Mouse (Mus musculus): ENCODE measurements around the gene Greb1.

Gene Greb1

DNA sequence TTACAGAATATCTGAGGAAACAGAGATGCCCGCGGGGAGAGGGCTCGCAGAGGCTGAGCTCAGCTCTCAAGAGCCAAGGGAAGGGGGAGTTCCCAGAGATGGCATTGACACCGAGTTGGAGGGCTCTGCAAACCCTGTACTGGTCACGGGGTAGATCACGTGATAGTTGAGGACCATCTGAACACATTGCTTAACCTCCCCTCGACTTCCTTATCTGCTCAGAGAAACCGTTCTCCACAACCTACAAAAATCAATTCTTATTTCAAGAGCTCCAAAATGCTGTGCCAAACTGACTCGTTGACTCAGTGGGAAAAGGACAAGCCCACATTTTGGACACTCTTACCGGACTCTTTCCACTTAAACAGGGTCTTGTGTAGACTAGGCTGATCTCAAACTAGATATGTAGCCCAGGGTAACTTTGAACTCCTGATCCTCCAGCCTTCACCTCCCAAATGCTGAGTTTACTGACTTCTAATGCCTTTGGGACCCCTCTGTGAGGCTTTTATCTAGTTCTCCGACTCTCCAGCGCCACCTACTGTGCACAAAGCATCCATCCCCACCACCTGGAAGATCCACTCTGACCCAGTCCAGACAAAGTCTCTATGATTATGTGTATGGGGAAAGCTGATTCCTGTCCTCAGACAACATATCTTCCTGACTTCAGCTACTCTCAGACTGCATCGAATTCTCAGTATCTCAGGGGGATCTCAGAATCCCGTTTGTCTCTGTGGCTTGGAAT is 166.4 kb downstream of the Greb1 start:
- peak; percentile 18 to 69 for DNase-seq (ENCODE audit: low spot score in 2 of 2)

GRCm38 (mm10) chr12:16633235-16633634 is 167.5 kb downstream of the Greb1 start:
- no peak for DNase-seq (ENCODE audit: low spot score in 2 of 2)

- no peak for DNase-seq (ENCODE audit: low spot score in 2 of 2)
These were observed 169.3 kb downstream of the Greb1 start for GRCm38 (mm10) chr12:16631423-16631822.

GRCm38 (mm10) chr12:16630866-16631185 is 169.9 kb downstream of the Greb1 start:
- no peak for DNase-seq (ENCODE audit: low spot score in 2 of 2)

GRCm38 (mm10) chr12:16630152-16630865 is 170.4 kb downstream of the Greb1 start:
- no peak for DNase-seq (ENCODE audit: low spot score in 2 of 2)
